Mouse (Mus musculus): ENCODE measurements at regions not wholly inside any gene's neighbourhood (a gene's known extent, or its start where the extent isn't known, plus 50 kb on each side); places are given as distances from the start of the nearest gene placed in this dataset.

- TF ChIP-seq CTCF (IDR thresholded peaks at IDR 0.05; ENCODE audit: extremely low read depth, insufficient read length, insufficient replicate concordance, low read depth, low read length) (no peak), POLR2A (IDR thresholded peaks at IDR 0.05; ENCODE audit: low read depth, low read length) (no peak)
Observed at GRCm38 (mm10) chr12:16146919-16147318, 330.2 kb upstream of the Trib2 start.

Data from small intestine, adult 2 months (tissue).